13 mouse cellular contexts compared by ENCODE assay signal in the genomic region with DNA sequence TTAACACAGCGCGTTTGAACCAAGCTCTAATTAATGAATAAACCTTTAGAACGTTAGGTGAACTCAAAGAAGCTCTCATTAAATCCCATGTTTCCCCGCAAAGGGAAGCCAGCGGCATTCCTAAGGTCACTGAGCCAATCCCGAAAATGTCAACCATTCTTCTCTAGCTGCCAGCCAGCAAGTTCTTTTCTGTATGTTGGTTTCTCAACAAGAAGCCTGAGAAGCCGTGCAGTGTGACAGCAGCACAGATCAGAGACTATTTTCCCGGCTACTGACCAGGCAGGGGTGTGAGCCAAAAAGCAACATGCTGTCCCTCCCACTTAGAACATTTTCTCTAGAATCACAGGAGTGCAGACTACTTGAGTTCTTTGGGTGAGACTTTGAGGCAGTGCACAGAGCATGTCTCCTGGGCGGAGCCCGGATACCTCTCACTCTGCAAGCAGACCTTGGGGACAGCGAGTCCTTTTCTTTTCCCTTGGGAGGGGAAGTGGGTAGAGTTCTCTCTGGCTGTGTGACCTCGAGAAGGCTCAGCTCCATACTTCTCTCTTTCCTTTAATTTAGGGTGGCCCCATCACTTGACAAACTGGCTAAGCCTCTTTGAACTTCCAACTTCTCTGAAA.
DNase-seq lines count a peak whose midpoint lies in the region; ATAC-seq and TF ChIP-seq lines count a peak whose summit lies in the region.
"Had no signal": no experiment of that assay in that cellular context is flagged by ENCODE, and none has a peak within 500 bp of the region (broad histone marks: within the 10 kb centered on the region; RNA-seq: fewer than 3 reads in every experiment).

No protein-coding gene starts in this region.

- H3K4me2 ChIP-seq in lung, postnatal 0 days (replicated peaks; ENCODE audit: low read depth, low read length): no peak overlapping the region
- no peak overlapping the region for H3K4me2 ChIP-seq in hindbrain, embryonic 14.5 days (replicated peaks)
- no peak overlapping the region for H3K4me2 ChIP-seq in stomach, postnatal 0 days (replicated peaks; ENCODE audit: low read depth)
- no peak overlapping the region for H3K4me2 ChIP-seq in forebrain, embryonic 16.5 days (ENCODE audit: low read length)
- H3K4me2 ChIP-seq: embryonic facial prominence, embryonic 12.5 days; hindbrain, embryonic 15.5 days; lung, embryonic 14.5 days; midbrain, embryonic 13.5 days had no signal

- H3K4me3 ChIP-seq in lung, postnatal 0 days (ENCODE audit: low read depth, low read length): no peak overlapping the region
- H3K4me3 ChIP-seq in kidney, adult 2 months (ENCODE audit: insufficient read depth, low read depth, low read length): peak overlapping the region; percentile 27; the same call in 1 of the 2 replicates
- H3K4me3 ChIP-seq in hindbrain, embryonic 14.5 days (replicated peaks; ENCODE audit: low read length): no peak overlapping the region
- H3K4me3 ChIP-seq in stomach, postnatal 0 days (ENCODE audit: low read depth, low read length): no peak overlapping the region
- no peak overlapping the region for H3K4me3 ChIP-seq in forebrain, embryonic 16.5 days (replicated peaks; ENCODE audit: low read length)
- H3K4me3 ChIP-seq: embryonic facial prominence, embryonic 12.5 days; hindbrain, embryonic 15.5 days; midbrain, embryonic 13.5 days had no signal

- WGBS in lung, postnatal 0 days: 53% methylated on average over 12 of the region's 12 CpGs
- WGBS in kidney, adult 2 months: 30% methylated on average over 12 of the region's 12 CpGs
- WGBS in hindbrain, embryonic 14.5 days: 65% methylated on average over 12 of the region's 12 CpGs
- WGBS in stomach, postnatal 0 days: 60% methylated on average over 12 of the region's 12 CpGs
- 43% methylated on average over 12 of the region's 12 CpGs for WGBS in forebrain, embryonic 16.5 days

- TF ChIP-seq CTCF in lung, postnatal 0 days (IDR thresholded peaks at IDR 0.05): no peak
- TF ChIP-seq CTCF in kidney, adult 2 months (conservative IDR thresholded peaks at IDR 0.05; ENCODE audit: insufficient read depth, insufficient read length, low read depth, low read length): no peak
- TF ChIP-seq CTCF in stomach, postnatal 0 days (IDR thresholded peaks at IDR 0.05; ENCODE audit: low read depth): no peak

- no peak overlapping the region for H3K9ac ChIP-seq in lung, postnatal 0 days (replicated peaks; ENCODE audit: low read depth)
- H3K9ac ChIP-seq in hindbrain, embryonic 14.5 days: no peak overlapping the region
- H3K9ac ChIP-seq in stomach, postnatal 0 days (ENCODE audit: low read length): no peak overlapping the region
- H3K9ac ChIP-seq in forebrain, embryonic 16.5 days (replicated peaks; ENCODE audit: low read depth, low read length): no peak overlapping the region
- H3K9ac ChIP-seq: embryonic facial prominence, embryonic 12.5 days; hindbrain, embryonic 15.5 days; lung, embryonic 14.5 days; midbrain, embryonic 13.5 days had no signal

- no peaks in the 10 kb centered on the region for H3K4me1 ChIP-seq in lung, postnatal 0 days (ENCODE audit: insufficient read depth, low read depth, low read length)
- peaks cover 14% of the 10 kb centered on the region for H3K4me1 ChIP-seq in kidney, adult 2 months (ENCODE audit: control insufficient read depth, insufficient read depth, low read length)
- H3K4me1 ChIP-seq in hindbrain, embryonic 14.5 days (replicated peaks; ENCODE audit: control insufficient read depth, insufficient read depth, low read length): no peaks in the 10 kb centered on the region
- H3K4me1 ChIP-seq in stomach, postnatal 0 days (replicated peaks; ENCODE audit: control insufficient read depth, insufficient read depth): no peaks in the 10 kb centered on the region
- H3K4me1 ChIP-seq in forebrain, embryonic 16.5 days (replicated peaks; ENCODE audit: control insufficient read depth, insufficient read depth, low read length): 0 out of 2 replicates have a peak, but pooled peaks cover 2% of the 10 kb centered on the region
- H3K4me1 ChIP-seq: embryonic facial prominence, embryonic 12.5 days; hindbrain, embryonic 15.5 days; midbrain, embryonic 13.5 days had no signal

- H3K36me3 ChIP-seq in lung, postnatal 0 days (ENCODE audit: insufficient read depth, low read length): no peaks in the 10 kb centered on the region
- no peaks in the 10 kb centered on the region for H3K36me3 ChIP-seq in kidney, adult 2 months (ENCODE audit: control insufficient read depth, insufficient read depth, low read length)
- H3K36me3 ChIP-seq in hindbrain, embryonic 14.5 days (replicated peaks; ENCODE audit: control insufficient read depth, insufficient read depth): no peaks in the 10 kb centered on the region
- no peaks in the 10 kb centered on the region for H3K36me3 ChIP-seq in stomach, postnatal 0 days (ENCODE audit: control insufficient read depth, insufficient read depth, low read length)
- no peaks in the 10 kb centered on the region for H3K36me3 ChIP-seq in forebrain, embryonic 16.5 days (ENCODE audit: control insufficient read depth, insufficient read depth)
- H3K36me3 ChIP-seq: embryonic facial prominence, embryonic 12.5 days; hindbrain, embryonic 15.5 days; midbrain, embryonic 13.5 days had no signal

- H3K27me3 ChIP-seq in lung, postnatal 0 days (replicated peaks; ENCODE audit: insufficient read depth, low read length): no peaks in the 10 kb centered on the region
- H3K27me3 ChIP-seq in kidney, adult 2 months (replicated peaks; ENCODE audit: control insufficient read depth, insufficient read depth, low read length): no peaks in the 10 kb centered on the region
- H3K27me3 ChIP-seq in hindbrain, embryonic 14.5 days (ENCODE audit: control insufficient read depth, insufficient read depth, low read length): no peaks in the 10 kb centered on the region
- H3K27me3 ChIP-seq in stomach, postnatal 0 days (ENCODE audit: control insufficient read depth, insufficient read depth, low read length): no peaks in the 10 kb centered on the region
- H3K27me3 ChIP-seq in forebrain, embryonic 16.5 days (replicated peaks; ENCODE audit: control insufficient read depth, insufficient read depth, low read length): no peaks in the 10 kb centered on the region
- H3K27me3 ChIP-seq: hindbrain, embryonic 15.5 days had no signal

- H3K9me3 ChIP-seq in lung, postnatal 0 days (ENCODE audit: low read length): no peaks in the 10 kb centered on the region
- H3K9me3 ChIP-seq in hindbrain, embryonic 14.5 days (ENCODE audit: control insufficient read depth, low read length): no peaks in the 10 kb centered on the region
- H3K9me3 ChIP-seq in stomach, postnatal 0 days (ENCODE audit: control insufficient read depth, low read length): no peaks in the 10 kb centered on the region
- H3K9me3 ChIP-seq in forebrain, embryonic 16.5 days (ENCODE audit: control insufficient read depth, low read length): no peaks in the 10 kb centered on the region
- H3K9me3 ChIP-seq: embryonic facial prominence, embryonic 12.5 days; hindbrain, embryonic 15.5 days; midbrain, embryonic 13.5 days had no signal

- TF ChIP-seq POLR2A in kidney, adult 2 months (IDR thresholded peaks at IDR 0.05; ENCODE audit: low read depth, low read length): no peak

- no peak overlapping the region for H3K27ac ChIP-seq in lung, postnatal 0 days (ENCODE audit: low read length)
- peak overlapping the region; percentile 59 for H3K27ac ChIP-seq in kidney, adult 2 months (ENCODE audit: insufficient read depth, low read depth, low read length)
- H3K27ac ChIP-seq in hindbrain, embryonic 14.5 days: no peak overlapping the region
- no peak overlapping the region for H3K27ac ChIP-seq in stomach, postnatal 0 days (replicated peaks)
- H3K27ac ChIP-seq in forebrain, embryonic 16.5 days (ENCODE audit: low read length): no peak overlapping the region
- H3K27ac ChIP-seq: embryonic facial prominence, embryonic 12.5 days; hindbrain, embryonic 15.5 days; midbrain, embryonic 13.5 days had no signal

- ATAC-seq in lung, postnatal 0 days: no peak
- ATAC-seq in hindbrain, embryonic 14.5 days (ENCODE audit: low FRiP score): no peak
- no peak for ATAC-seq in stomach, postnatal 0 days (ENCODE audit: low FRiP score, low TSS enrichment)
- ATAC-seq in forebrain, embryonic 16.5 days: no peak
- ATAC-seq: midbrain, embryonic 13.5 days had no signal

- peak; percentile 15 for DNase-seq in lung, postnatal 36 days
- no peak for DNase-seq in lung, postnatal 0 days (ENCODE audit: low spot score)
- DNase-seq in kidney, adult 2 months: peak; percentile 65
- DNase-seq in kidney, postnatal 25 days: peak; percentile 27 to 64
- no peak for DNase-seq in hindbrain, embryonic 14.5 days (ENCODE audit: low spot score)
- no peak for DNase-seq in stomach, postnatal 0 days (ENCODE audit: low spot score)
- DNase-seq: adrenal gland, adult 2 months; cerebellum, postnatal 25 days; lung, embryonic 14.5 days had no signal

- no peak for TF ChIP-seq EP300 in lung, postnatal 0 days (IDR thresholded peaks at IDR 0.05)
- TF ChIP-seq EP300 in stomach, postnatal 0 days (optimal IDR thresholded peaks at IDR 0.05): no peak

Comparison
In these comparisons a context has a peak if more than half of its experiments do, and no peak if none do; other contexts are left out.
1. DNase-seq: peak in lung, postnatal 36 days (single experiment), kidney, adult 2 months (single experiment) and kidney, postnatal 25 days (2 of 2); none in lung, postnatal 0 days (single experiment), hindbrain, embryonic 14.5 days (single experiment) and stomach, postnatal 0 days (single experiment).